Mouse (Mus musculus) v-Abl transformed pro-B cells (cell line): ENCODE measurements at regions not wholly inside any gene's neighbourhood (a gene's known extent, or its start where the extent isn't known, plus 50 kb on each side); places are given as distances from the start of the nearest gene placed in this dataset.

ENCODE experiments used
- in situ Hi-C, 2 experiments: fragments of 400-800 bp; cut with MboI; formaldehyde crosslinking; loops; one replicate each; pipeline ENCODE4 v1.15.1; 2025; ENCODE audit not compliant: unreplicated experiment in 2 of 2

DNA sequence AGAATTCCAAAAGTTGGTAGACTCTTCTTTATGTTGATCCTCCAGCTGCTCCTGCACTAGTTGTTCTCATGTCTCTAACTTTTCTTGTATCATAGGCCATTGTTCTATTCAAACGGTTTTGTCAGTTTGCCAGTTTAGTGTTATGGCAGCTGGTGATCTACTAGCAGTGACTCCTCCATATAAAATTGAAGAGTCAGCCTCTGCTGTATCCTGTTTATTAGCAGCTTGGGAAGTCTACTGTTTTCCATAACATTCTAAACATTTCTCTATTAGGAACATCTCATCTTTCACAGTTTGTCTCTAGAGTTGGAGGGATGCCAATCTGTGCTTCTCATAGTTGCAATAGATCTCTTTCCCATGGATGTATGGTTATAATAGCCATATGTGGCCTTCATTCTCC lies 58.6 kb downstream of the Drd1 start:
- in situ Hi-C loops = no loop called here

DNA sequence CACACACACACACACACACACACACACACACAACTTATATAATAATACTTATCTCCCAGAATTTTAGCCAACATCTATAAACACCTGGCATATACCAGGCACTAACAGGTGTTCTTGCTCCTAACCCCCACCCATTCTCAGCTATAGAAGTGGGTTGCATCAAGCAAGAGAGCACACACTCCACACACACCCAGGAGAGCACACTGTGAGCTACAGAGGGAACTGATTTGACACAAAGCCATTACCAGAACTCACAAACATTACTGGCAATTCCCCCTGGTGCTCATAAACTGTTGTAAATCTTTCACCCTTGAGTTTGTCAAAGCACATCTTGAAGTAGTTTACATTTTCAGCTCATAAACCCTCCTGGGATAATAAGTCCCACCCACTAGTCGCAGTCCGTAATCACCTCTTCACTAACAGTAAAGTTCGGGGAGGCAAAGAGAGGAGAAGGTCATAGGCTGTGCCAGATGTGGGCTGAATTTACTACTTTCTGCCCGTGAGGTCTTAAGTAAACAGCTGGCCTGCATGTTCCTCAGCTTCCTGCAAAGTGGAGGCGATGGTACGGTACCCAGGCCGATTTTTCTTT lies 62.5 kb downstream of the Drd1 start:
- in situ Hi-C loops = no loop called here

DNA sequence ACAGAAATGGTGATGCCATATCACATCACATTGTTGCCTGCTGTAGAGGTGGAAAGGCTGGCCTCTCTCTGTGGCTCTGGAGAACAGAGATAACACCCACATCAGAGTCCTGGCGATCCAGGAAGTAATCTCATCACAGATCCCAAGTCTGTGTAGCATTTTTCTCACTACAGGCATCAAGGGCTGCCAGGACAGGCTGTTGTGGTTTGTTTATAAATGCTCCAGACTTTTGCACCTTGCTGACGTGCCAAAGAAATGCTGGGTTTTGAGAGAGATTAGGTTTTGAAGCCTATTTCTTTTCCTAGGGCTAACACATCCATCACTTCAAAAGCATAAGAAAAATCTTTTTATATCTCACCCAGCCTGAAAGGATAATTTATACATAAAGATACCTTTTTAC lies 76.3 kb downstream of the Drd1 start:
- in situ Hi-C loops = no loop called here

DNA sequence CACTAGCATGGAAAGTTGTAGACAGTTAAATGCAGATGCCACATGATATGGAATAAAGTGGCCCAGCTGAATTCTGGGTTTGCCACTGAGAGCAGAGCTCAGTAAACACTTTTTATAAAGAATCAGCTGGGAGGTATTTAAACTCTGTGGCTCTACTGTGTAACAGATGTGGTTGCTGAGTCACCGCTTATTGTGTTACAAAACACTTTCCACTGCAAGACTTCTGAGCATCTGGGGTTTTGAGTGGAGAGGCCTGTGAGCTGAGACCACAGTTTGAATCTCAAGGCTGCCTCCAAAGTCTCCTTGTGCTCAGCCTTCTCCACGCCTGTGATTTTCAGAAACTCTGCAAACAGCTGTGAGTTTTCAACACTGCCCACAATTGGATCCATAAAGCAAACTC lies 86.1 kb downstream of the Drd1 start:
- in situ Hi-C loops = no loop called here

DNA sequence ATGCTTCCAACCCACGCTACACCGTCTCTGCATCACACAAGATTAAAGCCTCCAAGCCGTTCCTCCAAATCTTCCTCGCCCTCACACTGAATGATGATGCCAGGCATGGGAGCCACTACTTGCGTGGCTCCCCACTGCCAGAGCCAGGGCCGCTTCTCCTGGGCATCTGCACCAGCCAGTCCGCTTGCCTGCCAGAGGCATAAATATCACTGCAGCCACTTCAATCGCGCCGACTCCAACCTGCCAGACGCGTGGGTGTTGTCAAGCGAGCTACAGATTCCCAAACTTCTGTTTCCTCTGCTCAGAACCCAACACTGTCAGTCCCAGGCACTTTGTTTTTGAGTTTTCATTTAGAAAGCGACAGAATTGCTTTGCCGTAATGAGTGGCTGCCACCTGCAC lies 99.3 kb downstream of the Drd1 start:
- in situ Hi-C loops = no loop called here

GRCm38 (mm10) chr13:53948056-53948455 lies 107.4 kb downstream of the Drd1 start:
- in situ Hi-C loops = no loop called here

DNA sequence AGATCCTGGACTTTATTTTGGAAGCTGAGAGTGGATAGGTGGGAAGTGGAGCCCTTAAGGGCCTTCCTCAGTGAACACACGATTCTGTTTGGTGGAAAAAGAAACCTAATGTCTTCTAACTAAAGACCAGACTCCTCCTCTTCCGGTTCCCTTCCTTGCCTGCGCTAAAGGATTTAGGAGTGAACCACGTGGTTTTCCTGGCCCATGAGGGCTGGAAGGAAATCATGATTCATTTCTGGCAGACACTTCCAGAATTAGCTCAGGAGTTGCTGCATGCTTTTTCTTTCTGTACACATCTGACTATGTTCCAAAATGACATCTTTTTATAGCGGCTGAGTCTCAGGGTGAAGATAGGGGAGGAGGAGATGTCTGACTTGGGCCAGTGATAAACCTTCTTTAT lies 109.8 kb downstream of the Drd1 start:
- in situ Hi-C loops = no loop called here

GRCm38 (mm10) chr13:53941005-53941747 lies 114.3 kb downstream of the Drd1 start:
- in situ Hi-C loops = no loop called here

DNA sequence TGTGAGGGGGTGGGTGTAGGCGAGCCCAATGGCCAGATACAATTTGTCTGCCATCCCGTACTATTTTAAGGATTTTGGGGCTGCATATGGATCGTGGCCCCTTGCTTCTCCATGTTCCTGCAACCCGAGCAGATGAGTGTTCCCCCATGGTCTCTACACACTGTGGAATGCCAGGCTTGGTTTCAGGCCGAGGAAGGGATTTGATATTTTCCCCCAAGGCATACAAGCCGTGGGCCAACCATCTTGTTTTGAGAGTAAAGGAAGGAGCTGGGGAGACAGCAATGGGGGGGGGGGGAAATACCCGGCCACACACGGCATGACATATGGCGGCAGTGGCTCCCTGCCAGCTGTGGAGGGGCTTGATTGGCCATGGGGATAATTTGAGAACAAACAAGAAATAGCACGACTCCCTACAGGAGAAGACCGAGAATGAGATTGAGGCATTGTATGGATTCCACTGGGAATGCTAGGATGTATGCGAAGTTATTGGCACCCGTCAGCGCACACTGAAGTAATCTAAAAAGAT lies 120.3 kb downstream of the Drd1 start:
- in situ Hi-C loops = no loop called here

- in situ Hi-C loops = no loop called here
Measured at GRCm38 (mm10) chr13:53934457-53934856, 121.0 kb downstream of the Drd1 start.

DNA sequence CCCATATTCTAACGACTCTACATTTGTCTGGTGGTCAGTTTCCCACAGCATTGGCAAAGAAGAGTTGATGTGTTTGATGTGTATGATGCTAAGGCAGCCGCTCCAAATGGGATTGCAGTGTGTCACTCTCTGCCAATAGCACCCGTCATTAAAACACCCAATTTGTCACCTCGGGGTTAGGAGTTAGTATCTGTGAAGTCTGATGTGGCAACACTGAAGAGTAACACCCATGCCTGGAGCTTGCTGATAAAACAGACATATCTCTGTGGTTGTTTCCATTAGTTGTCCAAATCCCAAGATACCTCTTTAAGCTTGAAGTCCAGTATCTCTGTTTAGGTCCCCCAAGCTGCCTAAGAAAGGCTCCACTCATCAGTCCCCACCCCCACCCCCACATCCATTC lies 129.4 kb downstream of the Drd1 start:
- in situ Hi-C loops = no loop called here

GRCm38 (mm10) chr13:53924433-53924832 lies 131.1 kb downstream of the Drd1 start:
- in situ Hi-C loops = no loop called here

GRCm38 (mm10) chr13:53923721-53924374 lies 131.7 kb downstream of the Drd1 start:
- in situ Hi-C loops = no loop called here

DNA sequence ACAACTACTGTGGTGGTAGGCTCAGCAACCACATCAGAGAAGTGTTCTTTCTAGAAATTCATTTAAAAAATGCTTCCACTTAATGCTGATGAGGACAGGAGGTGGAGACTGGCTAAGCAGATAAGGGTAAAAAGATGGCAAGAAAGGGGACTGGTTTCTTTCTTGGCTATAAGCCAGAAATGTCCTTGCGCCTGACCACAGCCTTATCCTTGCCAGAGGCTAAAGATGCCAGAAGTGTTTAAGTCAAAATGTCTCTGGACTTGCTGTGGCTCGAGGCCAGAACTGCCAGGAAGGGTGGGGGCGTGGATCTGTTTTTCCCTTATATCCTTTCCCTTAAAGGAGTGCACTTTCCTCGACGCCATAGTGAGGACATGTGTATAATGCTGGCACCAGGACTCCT lies 133.7 kb downstream of the Drd1 start:
- in situ Hi-C loops = no loop called here

DNA sequence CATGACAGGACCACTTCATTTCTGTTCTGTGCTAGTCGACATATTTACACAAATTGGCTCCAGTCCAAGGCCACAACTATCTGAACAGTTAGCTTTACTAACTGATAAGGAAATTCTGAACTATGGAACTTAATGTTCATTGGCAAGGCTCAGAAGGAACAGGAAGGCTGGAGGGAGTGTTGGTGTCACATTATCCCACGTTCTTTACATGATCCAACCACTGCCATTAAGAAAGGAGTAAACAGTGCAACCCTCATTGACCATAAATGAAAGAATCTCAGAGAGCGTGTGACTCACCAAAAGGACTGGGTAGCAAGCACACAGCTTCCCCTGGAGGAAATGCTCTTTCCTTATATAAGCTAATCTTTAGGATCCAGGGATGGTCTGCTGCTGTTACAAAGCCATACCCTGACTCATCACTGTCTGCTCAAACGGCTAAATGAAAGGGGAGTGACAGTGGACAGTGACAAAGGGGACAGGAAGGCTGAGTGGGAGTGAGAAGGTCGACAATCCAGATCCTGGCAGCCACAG lies 135.6 kb downstream of the Drd1 start:
- in situ Hi-C loops = no loop called here

GRCm38 (mm10) chr13:53915456-53915855 lies 140.0 kb downstream of the Drd1 start:
- in situ Hi-C loops = no loop called here

DNA sequence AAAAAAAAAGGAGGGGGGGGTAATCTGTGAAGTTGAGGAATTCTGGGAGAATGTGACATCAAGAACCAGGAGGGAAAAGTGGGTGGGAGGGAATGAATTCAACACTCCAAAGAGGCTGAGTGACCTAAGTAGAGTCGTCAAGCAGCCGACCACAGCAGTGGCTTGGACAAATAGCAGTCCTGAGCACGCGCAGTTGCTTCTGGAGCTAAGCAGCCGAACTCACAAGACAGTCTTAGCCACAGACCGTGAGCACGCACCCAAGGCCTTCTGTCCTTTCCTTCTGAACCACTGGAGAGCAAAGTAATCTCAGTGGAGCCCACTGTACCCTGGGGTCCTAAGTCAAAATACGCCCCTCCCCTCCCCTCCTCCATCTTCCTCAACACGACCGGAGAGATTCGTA lies 141.1 kb downstream of the Drd1 start:
- in situ Hi-C loops = no loop called here

- in situ Hi-C loops = no loop called here
Measured at GRCm38 (mm10) chr13:53913501-53913900, 142.0 kb downstream of the Drd1 start.

- in situ Hi-C loops = no loop called here
Measured at GRCm38 (mm10) chr13:53911846-53912245, 143.7 kb downstream of the Drd1 start.

- in situ Hi-C loops = no loop called here
Measured at GRCm38 (mm10) chr13:53911261-53911660, 144.2 kb downstream of the Drd1 start.

- in situ Hi-C loops = no loop called here
Measured at GRCm38 (mm10) chr13:53910251-53910650, 145.3 kb downstream of the Drd1 start.

DNA sequence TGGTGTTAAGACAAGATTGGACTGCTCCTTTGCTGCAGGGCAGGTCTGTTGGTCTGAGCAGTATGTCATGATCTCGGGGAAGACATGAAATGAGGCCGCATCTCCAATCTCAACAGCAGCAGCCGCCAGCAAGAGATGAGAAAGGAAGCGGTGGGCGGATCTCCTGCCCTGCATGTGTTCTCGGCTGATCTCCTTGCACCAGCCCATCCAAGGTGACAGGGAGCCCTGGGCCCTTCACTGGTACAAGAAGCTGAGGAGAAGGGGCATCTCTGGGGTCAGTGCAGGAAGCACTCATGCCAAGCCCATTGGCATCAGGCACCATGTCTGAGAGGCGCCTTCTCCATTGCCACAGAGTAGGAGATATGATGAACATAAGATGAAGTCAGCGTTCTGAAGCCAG lies 151.0 kb downstream of the Drd1 start:
- in situ Hi-C loops = no loop called here
